In the genomic region with DNA sequence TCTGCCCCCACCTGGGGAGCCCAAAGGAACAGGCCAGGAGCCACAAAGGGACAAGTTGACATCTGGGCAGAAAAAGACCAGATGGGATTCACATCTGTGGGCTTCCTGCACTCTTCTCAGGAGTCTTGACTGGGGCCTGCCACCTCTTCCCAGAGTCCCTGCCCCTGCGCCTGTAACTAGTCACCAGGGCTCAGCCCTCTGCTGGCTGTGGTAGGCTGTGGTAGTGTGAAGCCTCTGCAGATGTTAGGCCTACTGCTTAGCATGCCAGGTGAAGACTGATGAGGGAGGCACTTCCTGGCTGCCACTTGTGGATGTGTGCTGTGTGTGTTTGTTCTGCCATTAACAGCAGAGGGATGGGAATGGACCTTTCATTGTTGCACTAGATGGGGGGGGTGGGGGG, we compare ENCODE assay signal across 7 mouse cellular contexts. TPM values are rescaled to one million over a fixed set of nuclear protein-coding genes. Genes with fewer than 3 reads are reported as not detected.
A peak's percentile ranks its signal among the peaks of the same experiment; 100 is the strongest.
DNase-seq lines count a peak whose midpoint lies in the region; ATAC-seq and TF ChIP-seq lines count a peak whose summit lies in the region.

No protein-coding gene starts in this region.

- H3K27me3 ChIP-seq in lung, embryonic 16.5 days (ENCODE audit: control insufficient read depth, insufficient read depth, low read depth, low read length), result no peaks in the 10 kb centered on the region
- no peaks in the 10 kb centered on the region for H3K27me3 ChIP-seq in embryonic facial prominence, embryonic 15.5 days
- H3K27me3 ChIP-seq in limb, embryonic 13.5 days, result 0 out of 2 replicates have a peak, but pooled peaks cover 2% of the 10 kb centered on the region
- no peaks in the 10 kb centered on the region for H3K27me3 ChIP-seq in small intestine, adult 2 months (ENCODE audit: control insufficient read depth, insufficient read depth, low read length)

- H3K4me1 ChIP-seq in lung, embryonic 16.5 days (replicated peaks; ENCODE audit: control insufficient read depth, insufficient read depth, low read length), result peaks cover 27% of the 10 kb centered on the region
- H3K4me1 ChIP-seq in embryonic facial prominence, embryonic 15.5 days, result peaks cover 38% of the 10 kb centered on the region
- H3K4me1 ChIP-seq in limb, embryonic 13.5 days, result peaks cover 42% of the 10 kb centered on the region
- peaks cover 26% of the 10 kb centered on the region for H3K4me1 ChIP-seq in small intestine, adult 2 months (ENCODE audit: control insufficient read depth, insufficient read depth, insufficient read length, low read length)

- H3K9me3 ChIP-seq in lung, embryonic 16.5 days (ENCODE audit: control insufficient read depth, low read length), result no peaks in the 10 kb centered on the region
- H3K9me3 ChIP-seq in embryonic facial prominence, embryonic 15.5 days (replicated peaks), result no peaks in the 10 kb centered on the region
- H3K9me3 ChIP-seq in limb, embryonic 13.5 days, result no peaks in the 10 kb centered on the region

- no peak overlapping the region for H3K27ac ChIP-seq in lung, embryonic 16.5 days (ENCODE audit: low read length)
- H3K27ac ChIP-seq in embryonic facial prominence, embryonic 15.5 days (replicated peaks), result no peak overlapping the region
- no peak overlapping the region for H3K27ac ChIP-seq in limb, embryonic 13.5 days
- no peak overlapping the region for H3K27ac ChIP-seq in small intestine, adult 2 months (ENCODE audit: insufficient read depth, low read depth, low read length)

- intact Hi-C loops in left cerebral cortex, postnatal 25 days (cut with DNase I), result no loop called here

- WGBS in lung, embryonic 16.5 days, result 58% methylated on average over 1 of the region's 1 CpGs
- 45% methylated on average over 1 of the region's 1 CpGs for WGBS in embryonic facial prominence, embryonic 15.5 days
- WGBS in limb, embryonic 13.5 days, result 38% methylated on average over 1 of the region's 1 CpGs
- WGBS in small intestine, adult 2 months, result 37% methylated on average over 1 of the region's 1 CpGs

- no peak for ATAC-seq in lung, embryonic 16.5 days (ENCODE audit: low read depth)
- ATAC-seq in embryonic facial prominence, embryonic 15.5 days (ENCODE audit: insufficient number of reproducible peaks, low FRiP score, low TSS enrichment, low read depth), result no peak
- no peak for ATAC-seq in limb, embryonic 13.5 days (ENCODE audit: low FRiP score, low read depth)

- no peak for DNase-seq in lung, postnatal 14 days
- DNase-seq in left cerebral cortex, postnatal 25 days (ENCODE audit: low spot score in 2 of 2), result no peak
- no peak for DNase-seq in adrenal gland, adult 2 months

- TF ChIP-seq POLR2A in small intestine, adult 2 months (IDR thresholded peaks at IDR 0.05; ENCODE audit: low read depth, low read length), result no peak

- H3K4me3 ChIP-seq in lung, embryonic 16.5 days (ENCODE audit: low read length), result peak overlapping the region; percentile 85
- H3K4me3 ChIP-seq in embryonic facial prominence, embryonic 15.5 days (replicated peaks), result peak overlapping the region; percentile 81
- peak overlapping the region; percentile 82 for H3K4me3 ChIP-seq in limb, embryonic 13.5 days
- H3K4me3 ChIP-seq in small intestine, adult 2 months (ENCODE audit: low read depth, low read length), result peak overlapping the region; percentile 83

- peak overlapping the region; percentile 77 for H3K4me2 ChIP-seq in lung, embryonic 16.5 days (ENCODE audit: low read depth, low read length)
- H3K4me2 ChIP-seq in embryonic facial prominence, embryonic 15.5 days (replicated peaks), result peak overlapping the region; percentile 93
- H3K4me2 ChIP-seq in limb, embryonic 13.5 days (replicated peaks), result peak overlapping the region; percentile 96

- peak overlapping the region; percentile 90 for H3K9ac ChIP-seq in lung, embryonic 16.5 days (ENCODE audit: low read length)
- H3K9ac ChIP-seq in embryonic facial prominence, embryonic 15.5 days, result peak overlapping the region; percentile 85; the same call in 1 of the 2 replicates
- H3K9ac ChIP-seq in limb, embryonic 13.5 days, result peak overlapping the region; percentile 83

- H3K36me3 ChIP-seq in lung, embryonic 16.5 days (ENCODE audit: control insufficient read depth, insufficient read depth, low read length), result peaks cover 17% of the 10 kb centered on the region
- H3K36me3 ChIP-seq in embryonic facial prominence, embryonic 15.5 days, result peaks cover 34% of the 10 kb centered on the region
- peaks cover 36% of the 10 kb centered on the region for H3K36me3 ChIP-seq in limb, embryonic 13.5 days
- peaks cover 35% of the 10 kb centered on the region for H3K36me3 ChIP-seq in small intestine, adult 2 months (ENCODE audit: control insufficient read depth, insufficient read depth, low read length)

- no peak for TF ChIP-seq CTCF in small intestine, adult 2 months (IDR thresholded peaks at IDR 0.05; ENCODE audit: extremely low read depth, insufficient read length, insufficient replicate concordance, low read depth, low read length)

RNA-seq across cellular contexts. Expression of a gene that starts 1.7 kb away (rescaled TPM):
- polyA plus RNA-seq in lung, embryonic 16.5 days (2015; fragmentation: Nextera tagmentation; extraction: Ambion mirVana), result 14.6 and 19.8 TPM in 2 replicates
- polyA plus RNA-seq in embryonic facial prominence, embryonic 15.5 days (2015; fragmentation: Nextera tagmentation; extraction: Ambion mirVana), result 47.7 and 47.8 TPM in 2 replicates
- polyA plus RNA-seq in limb, embryonic 13.5 days (2015; fragmentation: Nextera tagmentation; extraction: Ambion mirVana), result 33.3 and 33.4 TPM in 2 replicates
- polyA plus RNA-seq in small intestine, adult 2 months (2012; rRNA removed), result 240 and 410 TPM in 2 replicates
- 10 to 100 TPM; 32.3 to 32.9 TPM for total RNA-seq in left cerebral cortex, postnatal 25 days (2021)
- total RNA-seq in adrenal gland, adult 2 months (2021), result 10 to 100 TPM; 71.2 to 90.8 TPM
- polyA plus RNA-seq in adrenal gland, adult 2 months (2012; rRNA removed), result 524 and 593 TPM in 2 replicates

RNA-seq across cellular contexts. Expression of a gene that starts 5.5 kb away (rescaled TPM):
- 9.8 and 11.5 TPM in 2 replicates for polyA plus RNA-seq in lung, embryonic 16.5 days (2015; fragmentation: Nextera tagmentation; extraction: Ambion mirVana)
- 10.1 and 11.5 TPM in 2 replicates for polyA plus RNA-seq in embryonic facial prominence, embryonic 15.5 days (2015; fragmentation: Nextera tagmentation; extraction: Ambion mirVana)
- 11.9 and 12.4 TPM in 2 replicates for polyA plus RNA-seq in limb, embryonic 13.5 days (2015; fragmentation: Nextera tagmentation; extraction: Ambion mirVana)
- polyA plus RNA-seq in small intestine, adult 2 months (2012; rRNA removed), result 21.5 and 29.9 TPM in 2 replicates
- total RNA-seq in left cerebral cortex, postnatal 25 days (2021), result 10 to 100 TPM; 11.7 to 13.0 TPM
- 10 to 100 TPM; 12.5 to 17.2 TPM for total RNA-seq in adrenal gland, adult 2 months (2021)
- 97.2 and 107 TPM in 2 replicates for polyA plus RNA-seq in adrenal gland, adult 2 months (2012; rRNA removed)

RNA-seq across cellular contexts. Expression of a gene that starts 9.6 kb away (rescaled TPM):
- 0.48 and 0.75 TPM in 2 replicates for polyA plus RNA-seq in lung, embryonic 16.5 days (2015; fragmentation: Nextera tagmentation; extraction: Ambion mirVana)
- polyA plus RNA-seq in embryonic facial prominence, embryonic 15.5 days (2015; fragmentation: Nextera tagmentation; extraction: Ambion mirVana), result 0.88 and 1.0 TPM in 2 replicates
- 0.36 and 0.43 TPM in 2 replicates for polyA plus RNA-seq in limb, embryonic 13.5 days (2015; fragmentation: Nextera tagmentation; extraction: Ambion mirVana)
- 0.15 TPM in 1 of 2 replicates, not detected in the other for polyA plus RNA-seq in small intestine, adult 2 months (2012; rRNA removed)
- total RNA-seq in left cerebral cortex, postnatal 25 days (2021), result under 1 TPM; 0.32 to 0.41 TPM
- 1 to 10 TPM in 1 of 2 experiments, under 1 TPM in 1; 0.69 to 1.0 TPM for total RNA-seq in adrenal gland, adult 2 months (2021)
- 0.18 and 0.26 TPM in 2 replicates for polyA plus RNA-seq in adrenal gland, adult 2 months (2012; rRNA removed)

RNA-seq across cellular contexts. Expression of a gene that starts 21.9 kb away (rescaled TPM):
- polyA plus RNA-seq in lung, embryonic 16.5 days (2015; fragmentation: Nextera tagmentation; extraction: Ambion mirVana), result 27.5 and 29.2 TPM in 2 replicates
- 34.5 and 36.5 TPM in 2 replicates for polyA plus RNA-seq in embryonic facial prominence, embryonic 15.5 days (2015; fragmentation: Nextera tagmentation; extraction: Ambion mirVana)
- 32.3 and 35.2 TPM in 2 replicates for polyA plus RNA-seq in limb, embryonic 13.5 days (2015; fragmentation: Nextera tagmentation; extraction: Ambion mirVana)
- 13.7 and 29.0 TPM in 2 replicates for polyA plus RNA-seq in small intestine, adult 2 months (2012; rRNA removed)
- 10 to 100 TPM; 44.4 to 47.8 TPM for total RNA-seq in left cerebral cortex, postnatal 25 days (2021)
- total RNA-seq in adrenal gland, adult 2 months (2021), result 10 to 100 TPM; 16.1 to 18.3 TPM
- polyA plus RNA-seq in adrenal gland, adult 2 months (2012; rRNA removed), result 45.9 and 50.7 TPM in 2 replicates

RNA-seq across cellular contexts. Expression of a gene that starts 38.4 kb away (rescaled TPM):
- 0.46 and 0.52 TPM in 2 replicates for polyA plus RNA-seq in lung, embryonic 16.5 days (2015; fragmentation: Nextera tagmentation; extraction: Ambion mirVana)
- 1.2 and 2.1 TPM in 2 replicates for polyA plus RNA-seq in embryonic facial prominence, embryonic 15.5 days (2015; fragmentation: Nextera tagmentation; extraction: Ambion mirVana)
- 0.20 and 0.56 TPM in 2 replicates for polyA plus RNA-seq in limb, embryonic 13.5 days (2015; fragmentation: Nextera tagmentation; extraction: Ambion mirVana)
- 16.4 and 25.9 TPM in 2 replicates for polyA plus RNA-seq in small intestine, adult 2 months (2012; rRNA removed)
- total RNA-seq in left cerebral cortex, postnatal 25 days (2021), result under 1 TPM; 0.18 to 0.48 TPM
- 1 to 10 TPM in 1 of 2 experiments, under 1 TPM in 1; 0.76 to 2.2 TPM for total RNA-seq in adrenal gland, adult 2 months (2021)
- polyA plus RNA-seq in adrenal gland, adult 2 months (2012; rRNA removed), result 1.2 and 2.1 TPM in 2 replicates
